Mouse (Mus musculus): ENCODE results near the gene Hebp2.
"Not testable (repeated sequence)": the region's sequence is repeated elsewhere in the genome, so short reads cannot be mapped to it uniquely, and the experiment has no call there.

Gene Hebp2

GRCm38 (mm10) chr10:18545813-18546235, at the start of gene Hebp2:
Hebp2 (minus strand) TSS chr10:18546076.
- DNase-seq = peak; percentile 88

- DNase-seq = no peak
Observed at GRCm38 (mm10) chr10:18589455-18589854, 43.6 kb upstream of the Hebp2 start.

GRCm38 (mm10) chr10:18584188-18584587, 38.3 kb upstream of the Hebp2 start:
- DNase-seq = peak; percentile 22

GRCm38 (mm10) chr10:18572581-18572980, 26.7 kb upstream of the Hebp2 start:
- DNase-seq = no peak

GRCm38 (mm10) chr10:18562940-18563339, 17.1 kb upstream of the Hebp2 start:
- DNase-seq = peak; percentile 46

- no peak for DNase-seq
Observed at GRCm38 (mm10) chr10:18561445-18561844, 15.6 kb upstream of the Hebp2 start.

- not testable (repeated sequence) for DNase-seq
Observed at GRCm38 (mm10) chr10:18559076-18559475, 13.2 kb upstream of the Hebp2 start.

- DNase-seq = peak; percentile 72
Observed at GRCm38 (mm10) chr10:18549321-18550216, 3.7 kb upstream of the Hebp2 start.

- no peak for DNase-seq
Observed at GRCm38 (mm10) chr10:18547381-18547780, 1.5 kb upstream of the Hebp2 start.

- DNase-seq = peak; percentile 20
Observed at GRCm38 (mm10) chr10:18545309-18545708, 567 bp downstream of the Hebp2 start.

GRCm38 (mm10) chr10:18536889-18537288, 9.0 kb downstream of the Hebp2 start:
- DNase-seq = no peak

GRCm38 (mm10) chr10:18532293-18532692, 13.6 kb downstream of the Hebp2 start:
- no peak for DNase-seq

- DNase-seq = no peak
Observed at GRCm38 (mm10) chr10:18530161-18530560, 15.7 kb downstream of the Hebp2 start.

- no peak for DNase-seq
Observed at GRCm38 (mm10) chr10:18529177-18529576, 16.7 kb downstream of the Hebp2 start.

- DNase-seq = peak; percentile 66
Observed at GRCm38 (mm10) chr10:18528475-18528874, 17.4 kb downstream of the Hebp2 start.

GRCm38 (mm10) chr10:18527766-18528165, 18.1 kb downstream of the Hebp2 start:
- no peak for DNase-seq

- DNase-seq = no peak
Observed at GRCm38 (mm10) chr10:18526851-18527675, 18.8 kb downstream of the Hebp2 start.

GRCm38 (mm10) chr10:18526184-18526850, 19.6 kb downstream of the Hebp2 start:
- DNase-seq = no peak

GRCm38 (mm10) chr10:18525726-18526125, 20.1 kb downstream of the Hebp2 start:
- DNase-seq = no peak

- no peak for DNase-seq
Observed at GRCm38 (mm10) chr10:18525311-18525710, 20.6 kb downstream of the Hebp2 start.

GRCm38 (mm10) chr10:18522556-18522955, 23.3 kb downstream of the Hebp2 start:
- DNase-seq = no peak

GRCm38 (mm10) chr10:18511496-18511895, 34.4 kb downstream of the Hebp2 start:
- DNase-seq = no peak

- no peak for DNase-seq
Observed at GRCm38 (mm10) chr10:18510663-18511062, 35.2 kb downstream of the Hebp2 start.
